Mouse (Mus musculus) lung, embryonic 14.5 days (tissue): ENCODE measurements around the gene Fam57b. TPM values are rescaled to one million over a fixed set of nuclear protein-coding genes. Genes with fewer than 3 reads are reported as not detected.

Source experiments
- ATAC-seq: fragments of 200-750 bp; cut with Nextera tagmentation; 2 replicates; pipeline ENCODE4 v1.8.0; 2017; ENCODE audit warnings: mild to moderate bottlenecking, moderate TSS enrichment, moderate library complexity; ENCODE audit not compliant: insufficient read depth
- DNase-seq: peaks from one replicate; pipeline ENCODE4 v3.0.0-alpha.2; 2015
- H3K27ac ChIP-seq: fragments of 300-500 bp; sonication (generic); 2 replicates; pipeline ENCODE4 v1.5.1; 2014; ENCODE audit warnings: low read depth, mild to moderate bottlenecking, moderate library complexity
- H3K27me3 ChIP-seq: fragments of 300-500 bp; sonication (generic); 2 replicates; pipeline ENCODE4 v1.6.1; 2014; ENCODE audit warnings: low read length, control low read depth; ENCODE audit not compliant: insufficient read depth
- H3K36me3 ChIP-seq: fragments of 300-500 bp; sonication (generic); 2 replicates; pipeline ENCODE4 v1.6.1; 2014; ENCODE audit warnings: control low read depth; ENCODE audit not compliant: insufficient read depth
- H3K4me1 ChIP-seq: fragments of 300-500 bp; sonication (generic); 2 replicates; pipeline ENCODE4 v1.6.1; 2014; ENCODE audit warnings: antibody characterized with exemption, control low read depth; ENCODE audit not compliant: insufficient read depth
- H3K4me2 ChIP-seq: fragments of 300-500 bp; sonication (generic); 2 replicates; pipeline ENCODE4 v1.6.1; 2014; ENCODE audit warnings: mild to moderate bottlenecking
- H3K4me3 ChIP-seq: fragments of 300-500 bp; sonication (generic); 2 replicates; pipeline ENCODE4 v1.5.1; 2014; ENCODE audit warnings: low read depth, low read length
- H3K9ac ChIP-seq: fragments of 300-500 bp; sonication (generic); 2 replicates; pipeline ENCODE4 v1.6.1; 2014
- H3K9me3 ChIP-seq: fragments of 300-500 bp; sonication (generic); 2 replicates; pipeline ENCODE4 v1.6.1; 2016; ENCODE audit warnings: low read depth, low read length, control low read depth
- CTCF ChIP-seq: IDR thresholded peaks from 2 replicates; pipeline ENCODE4 v1.5.1; 2016; ENCODE audit warnings: antibody characterized with exemption, low read depth
- WGBS: fragments of 180-500 bp; shearing (Covaris S2); extraction: QIAGEN DNeasy Blood & Tissue Kit; methylation state at CpG from one replicate; pipeline ENCODE4 v1.1.7; 2014; 5-methylcytosine and 5-hydroxymethylcytosine counted together
- polyA plus RNA-seq: library from polyadenylated mRNA; unstranded; fragments of >200 nt; fragmentation: Nextera tagmentation; extraction: Ambion mirVana; gene quantifications from 2 replicates; pipeline ENCODE4 v1.2.1, GENCODE M21; 2014

Fam57b gene
- polyA plus RNA-seq, 1 experiment from 2014 or later: 0.17 TPM

- Histone ChIP-seq H3K4me1 (no peaks in the 10 kb centered on the region), H3K4me3 (0 out of 2 replicates have a peak overlapping the region, but pooled peaks have one; percentile 52), H3K9ac (no peak overlapping the region), H3K27me3 (peaks cover 32% of the 10 kb centered on the region), H3K4me2 (peak overlapping the region; percentile 96; the same call in 1 of the 2 replicates), H3K27ac (no peak overlapping the region), H3K9me3 (no peaks in the 10 kb centered on the region), H3K36me3 (peaks cover 23% of the 10 kb centered on the region)
- TF ChIP-seq CTCF: no peak
- 17% methylated on average over 10 of the region's 10 CpGs for WGBS
- DNase-seq (no peak), ATAC-seq (no peak)
Observed at GRCm38 (mm10) chr7:126848794-126849193, 51.3 kb downstream of the Fam57b start.

- ATAC-seq: no peak
- Histone ChIP-seq H3K9me3 (no peaks in the 10 kb centered on the region), H3K9ac (no peak overlapping the region), H3K27ac (no peak overlapping the region), H3K4me2 (no peak overlapping the region), H3K36me3 (peaks cover 36% of the 10 kb centered on the region), H3K27me3 (peaks cover 32% of the 10 kb centered on the region), H3K4me3 (no peak overlapping the region), H3K4me1 (no peaks in the 10 kb centered on the region)
- 71% methylated on average over 6 of the region's 6 CpGs for WGBS
- TF ChIP-seq CTCF: no peak
- DNase-seq: no peak
Observed at GRCm38 (mm10) chr7:126850161-126850560, 52.7 kb downstream of the Fam57b start.

GRCm38 (mm10) chr7:126851192-126851591 is 53.7 kb downstream of the Fam57b start:
- H3K9me3 ChIP-seq: no peaks in the 10 kb centered on the region
- no peak overlapping the region for H3K4me2 ChIP-seq
- no peaks in the 10 kb centered on the region for H3K4me1 ChIP-seq
- peaks cover 46% of the 10 kb centered on the region for H3K36me3 ChIP-seq
- DNase-seq: no peak
- WGBS: 36% methylated on average over 12 of the region's 12 CpGs
- TF ChIP-seq CTCF: no peak
- H3K27me3 ChIP-seq: peaks cover 32% of the 10 kb centered on the region
- H3K9ac ChIP-seq: no peak overlapping the region
- no peak overlapping the region for H3K27ac ChIP-seq
- no peak overlapping the region for H3K4me3 ChIP-seq
- no peak for ATAC-seq

GRCm38 (mm10) chr7:126853454-126853853 is 56.0 kb downstream of the Fam57b start:
- Histone ChIP-seq H3K27me3 (peaks cover 15% of the 10 kb centered on the region), H3K4me1 (no peaks in the 10 kb centered on the region), H3K4me3 (no peak overlapping the region), H3K9me3 (no peaks in the 10 kb centered on the region), H3K9ac (no peak overlapping the region), H3K36me3 (peaks cover 68% of the 10 kb centered on the region), H3K4me2 (no peak overlapping the region), H3K27ac (no peak overlapping the region)
- WGBS: 88% methylated on average over 5 of the region's 5 CpGs
- ATAC-seq (no peak), DNase-seq (no peak)
- TF ChIP-seq CTCF: no peak

GRCm38 (mm10) chr7:126855641-126856040 is 58.2 kb downstream of the Fam57b start:
- WGBS: 76% methylated on average over 3 of the region's 3 CpGs
- no peaks in the 10 kb centered on the region for H3K27me3 ChIP-seq
- ATAC-seq (no peak), DNase-seq (no peak)
- H3K9ac ChIP-seq: no peak overlapping the region
- peaks cover under 1% of the 10 kb centered on the region; the same call in 1 of the 2 replicates for H3K4me1 ChIP-seq
- no peak overlapping the region for H3K4me3 ChIP-seq
- H3K4me2 ChIP-seq: no peak overlapping the region
- TF ChIP-seq CTCF: no peak
- H3K9me3 ChIP-seq: no peaks in the 10 kb centered on the region
- H3K36me3 ChIP-seq: peaks cover 83% of the 10 kb centered on the region
- no peak overlapping the region for H3K27ac ChIP-seq

GRCm38 (mm10) chr7:126856741-126857420 is 59.4 kb downstream of the Fam57b start:
- H3K27me3 ChIP-seq: no peaks in the 10 kb centered on the region
- DNase-seq (no peak), ATAC-seq (no peak)
- peaks cover 7% of the 10 kb centered on the region; the same call in 1 of the 2 replicates for H3K4me1 ChIP-seq
- 67% methylated on average over 9 of the region's 9 CpGs for whole genome bisulfite sequencing
- H3K9me3 ChIP-seq: no peaks in the 10 kb centered on the region
- 0 out of 2 replicates have a peak, but pooled peaks have one; percentile 1 for TF ChIP-seq CTCF
- H3K27ac ChIP-seq: no peak overlapping the region
- H3K4me3 ChIP-seq: no peak overlapping the region
- peak overlapping the region; percentile 20; the same call in 1 of the 2 replicates for H3K9ac ChIP-seq
- H3K4me2 ChIP-seq: no peak overlapping the region
- H3K36me3 ChIP-seq: peaks cover 80% of the 10 kb centered on the region

- WGBS: 59% methylated on average over 5 of the region's 5 CpGs
- no peak for TF ChIP-seq CTCF
Observed at GRCm38 (mm10) chr7:126860987-126861386, 63.5 kb downstream of the Fam57b start.

More at GRCm38 (mm10) chr7:126860987-126861386, 63.5 kb downstream of the Fam57b start:
- ATAC-seq (no peak; the same call in 1 of the 2 replicates), DNase-seq (no peak)
- Histone ChIP-seq H3K9ac (peak overlapping the region; percentile 80), H3K27ac (no peak overlapping the region), H3K9me3 (no peaks in the 10 kb centered on the region), H3K4me2 (peak overlapping the region; percentile 77), H3K27me3 (no peaks in the 10 kb centered on the region), H3K36me3 (peaks cover 66% of the 10 kb centered on the region), H3K4me1 (peaks cover 7% of the 10 kb centered on the region), H3K4me3 (peak overlapping the region; percentile 73)
